Comparison of ENCODE assay signal across 14 mouse cellular contexts in genomic region chr3:133599731-133600130, GRCm38 (mm10).
"Had no signal": no experiment of that assay in that cellular context is flagged by ENCODE, and none has a peak within 500 bp of the region (broad histone marks: within the 10 kb centered on the region; RNA-seq: fewer than 3 reads in every experiment).

No protein-coding gene starts in this region.

- H3K4me3 ChIP-seq: kidney, embryonic 15.5 days; liver, embryonic 15.5 days; midbrain, embryonic 13.5 days; neural tube, embryonic 12.5 days had no signal

- H3K36me3 ChIP-seq: kidney, embryonic 15.5 days; liver, embryonic 15.5 days; midbrain, embryonic 13.5 days; neural tube, embryonic 12.5 days had no signal

- H3K27ac ChIP-seq: liver, embryonic 15.5 days; neural tube, embryonic 12.5 days had no signal

- H3K9me3 ChIP-seq: kidney, embryonic 15.5 days; liver, embryonic 15.5 days; midbrain, embryonic 13.5 days; neural tube, embryonic 12.5 days had no signal

- H3K9ac ChIP-seq: kidney, embryonic 15.5 days; liver, embryonic 15.5 days; midbrain, embryonic 13.5 days; neural tube, embryonic 12.5 days had no signal

- DNase-seq: kidney, postnatal 14 days; left cerebral cortex, postnatal 4 days; lung, adult 2 months; lung, postnatal 36 days; right cerebral cortex, adult 18-20 months; right cerebral cortex, postnatal 25 days; thymus, adult 2 months; thymus, postnatal 25 days had no signal

- ATAC-seq: lung, postnatal 0 days; midbrain, embryonic 13.5 days had no signal

- H3K4me2 ChIP-seq: liver, embryonic 11.5 days; liver, embryonic 15.5 days; neural tube, embryonic 12.5 days had no signal

- H3K4me1 ChIP-seq: liver, embryonic 15.5 days; neural tube, embryonic 12.5 days had no signal

- H3K27me3 ChIP-seq: kidney, embryonic 15.5 days; liver, embryonic 15.5 days; midbrain, embryonic 13.5 days; neural tube, embryonic 12.5 days had no signal
